Mouse (Mus musculus) neural tube, embryonic 11.5 days (tissue): ENCODE measurements around the gene Hnrnpf. TPM values are rescaled to one million over a fixed set of nuclear protein-coding genes. Genes with fewer than 3 reads are reported as not detected.
A peak's percentile ranks its signal among the peaks of the same experiment; 100 is the strongest.

Source experiments
- ATAC-seq: fragments of 200-750 bp; cut with Nextera tagmentation; 2 replicates; pipeline ENCODE4 v1.8.0; 2017; ENCODE audit warnings: moderate number of reproducible peaks, mild to moderate bottlenecking, moderate TSS enrichment, moderate library complexity; ENCODE audit not compliant: insufficient read depth, low FRiP score, low TSS enrichment
- DNase-seq: peaks from one replicate; pipeline ENCODE4 v3.0.0-alpha.2; 2015; ENCODE audit warnings: low spot score
- H3K27ac ChIP-seq: fragments of 300-500 bp; sonication (generic); 2 replicates; pipeline ENCODE4 v1.5.1; 2014; ENCODE audit warnings: low read depth, mild to moderate bottlenecking, low read length
- H3K27me3 ChIP-seq: fragments of 300-500 bp; sonication (generic); 2 replicates; pipeline ENCODE4 v1.6.1; 2014; ENCODE audit warnings: mild to moderate bottlenecking, low read length, mixed read lengths; ENCODE audit not compliant: control insufficient read depth, insufficient read depth
- H3K36me3 ChIP-seq: fragments of 300-500 bp; sonication (generic); 2 replicates; pipeline ENCODE4 v1.6.1; 2014; ENCODE audit warnings: mild to moderate bottlenecking, low read length, moderate library complexity, mixed read lengths; ENCODE audit not compliant: control insufficient read depth, insufficient read depth
- H3K4me1 ChIP-seq: fragments of 300-500 bp; sonication (generic); 2 replicates; pipeline ENCODE4 v1.6.1; 2014; ENCODE audit warnings: low read length, mixed read lengths; ENCODE audit not compliant: control insufficient read depth, insufficient read depth
- H3K4me2 ChIP-seq: fragments of 300-500 bp; sonication (generic); 2 replicates; pipeline ENCODE4 v1.6.1; 2014; ENCODE audit warnings: low read depth, mild to moderate bottlenecking, moderate library complexity
- H3K4me3 ChIP-seq: fragments of 300-500 bp; sonication (generic); 2 replicates; pipeline ENCODE4 v1.5.1; 2014; ENCODE audit warnings: low read depth, low read length
- H3K9ac ChIP-seq: fragments of 300-500 bp; sonication (generic); 2 replicates; pipeline ENCODE4 v1.6.1; 2014; ENCODE audit warnings: mild to moderate bottlenecking, low read length
- H3K9me3 ChIP-seq: fragments of 300-500 bp; sonication (generic); 2 replicates; pipeline ENCODE4 v1.6.1; 2016; ENCODE audit warnings: low read length; ENCODE audit not compliant: control insufficient read depth
- WGBS: fragments of 180-500 bp; shearing (Covaris S2); extraction: QIAGEN DNeasy Blood & Tissue Kit; methylation state at CpG from one replicate; pipeline ENCODE4 v1.1.7; 2014; 5-methylcytosine and 5-hydroxymethylcytosine counted together
- polyA plus RNA-seq: library from polyadenylated mRNA; unstranded; fragments of >200 nt; fragmentation: Nextera tagmentation; extraction: Ambion mirVana; gene quantifications from 2 replicates; pipeline ENCODE4 v1.2.1, GENCODE M21; 2014

Gene Hnrnpf
- polyA plus RNA-seq, 1 experiment from 2014 or later = 701 TPM

GRCm38 (mm10) chr6:117901510-117902402 lies 1.6 kb downstream of the Hnrnpf start:
- H3K27me3 ChIP-seq = no peaks in the 10 kb centered on the region
- no peak overlapping the region for H3K9ac ChIP-seq
- H3K4me3 ChIP-seq = no peak overlapping the region
- H3K4me2 ChIP-seq = no peak overlapping the region
- no peaks in the 10 kb centered on the region for H3K36me3 ChIP-seq
- WGBS = 72% methylated on average over 9 of the region's 9 CpGs
- no peak overlapping the region for H3K27ac ChIP-seq
- no peaks in the 10 kb centered on the region for H3K9me3 ChIP-seq
- DNase-seq (no peak), ATAC-seq (no peak)
- H3K4me1 ChIP-seq = no peaks in the 10 kb centered on the region

GRCm38 (mm10) chr6:117902556-117902955 lies 2.4 kb downstream of the Hnrnpf start:
- 85% methylated on average over 4 of the region's 4 CpGs for WGBS
- ATAC-seq = no peak

GRCm38 (mm10) chr6:117903836-117904235 lies 3.7 kb downstream of the Hnrnpf start:
- H3K9ac ChIP-seq = no peak overlapping the region
- DNase-seq (no peak), ATAC-seq (no peak)
- H3K4me1 ChIP-seq = peaks cover 6% of the 10 kb centered on the region
- H3K27me3 ChIP-seq = no peaks in the 10 kb centered on the region
- H3K9me3 ChIP-seq = no peaks in the 10 kb centered on the region
- H3K27ac ChIP-seq = no peak overlapping the region
- no peak overlapping the region for H3K4me2 ChIP-seq
- no peaks in the 10 kb centered on the region for H3K36me3 ChIP-seq
- WGBS = 83% methylated on average over 3 of the region's 3 CpGs
- no peak overlapping the region for H3K4me3 ChIP-seq

More at GRCm38 (mm10) chr6:117902556-117902955, 2.4 kb downstream of the Hnrnpf start:
- no peaks in the 10 kb centered on the region for H3K27me3 ChIP-seq
- DNase-seq = no peak
- no peaks in the 10 kb centered on the region for H3K9me3 ChIP-seq
- H3K36me3 ChIP-seq = no peaks in the 10 kb centered on the region
- H3K27ac ChIP-seq = no peak overlapping the region
- H3K4me1 ChIP-seq = no peaks in the 10 kb centered on the region
- no peak overlapping the region for H3K9ac ChIP-seq
- H3K4me3 ChIP-seq = no peak overlapping the region
- H3K4me2 ChIP-seq = no peak overlapping the region

GRCm38 (mm10) chr6:117905260-117905930 lies 5.3 kb downstream of the Hnrnpf start:
- no peaks in the 10 kb centered on the region for H3K36me3 ChIP-seq
- WGBS = 28% methylated on average over 4 of the region's 4 CpGs
- H3K4me1 ChIP-seq = peaks cover 12% of the 10 kb centered on the region
- H3K9me3 ChIP-seq = no peaks in the 10 kb centered on the region
- ATAC-seq (no peak), DNase-seq (no peak)
- H3K27ac ChIP-seq = no peak overlapping the region
- peak overlapping the region; percentile 50 for H3K4me2 ChIP-seq
- peak overlapping the region; percentile 99; the same call in 1 of the 2 replicates for H3K4me3 ChIP-seq
- 0 out of 2 replicates have a peak overlapping the region, but pooled peaks have one; percentile 23 for H3K9ac ChIP-seq
- H3K27me3 ChIP-seq = no peaks in the 10 kb centered on the region

GRCm38 (mm10) chr6:117906015-117906531 lies 5.9 kb downstream of the Hnrnpf start:
- Histone ChIP-seq H3K9me3 (no peaks in the 10 kb centered on the region), H3K9ac (peak overlapping the region; percentile 59), H3K36me3 (no peaks in the 10 kb centered on the region), H3K27me3 (no peaks in the 10 kb centered on the region), H3K4me2 (peak overlapping the region; percentile 50), H3K27ac (no peak overlapping the region), H3K4me1 (peaks cover 12% of the 10 kb centered on the region), H3K4me3 (peak overlapping the region; percentile 99)
- ATAC-seq (no peak; the same call in 1 of the 2 replicates), DNase-seq (no peak)
- WGBS = under 1% methylated on average over 25 of the region's 25 CpGs

- WGBS = 0% methylated on average over 60 of the region's 68 CpGs
These were observed 6.6 kb downstream of the Hnrnpf start for GRCm38 (mm10) chr6:117906590-117907271.

GRCm38 (mm10) chr6:117907301-117907978 lies 7.3 kb downstream of the Hnrnpf start:
- Histone ChIP-seq H3K27me3 (no peaks in the 10 kb centered on the region), H3K4me1 (peaks cover 12% of the 10 kb centered on the region), H3K36me3 (no peaks in the 10 kb centered on the region), H3K9me3 (no peaks in the 10 kb centered on the region), H3K27ac (peak overlapping the region; percentile 89), H3K9ac (peak overlapping the region; percentile 95), H3K4me3 (peak overlapping the region; percentile 99), H3K4me2 (peak overlapping the region; percentile 90)
- ATAC-seq = peak; percentile 69
- peak; percentile 90 for DNase-seq
- 0% methylated on average over 43 of the region's 77 CpGs for WGBS

More at GRCm38 (mm10) chr6:117906590-117907271, 6.6 kb downstream of the Hnrnpf start:
- H3K4me3 ChIP-seq = peak overlapping the region; percentile 99
- no peaks in the 10 kb centered on the region for H3K27me3 ChIP-seq
- peak overlapping the region; percentile 89 for H3K27ac ChIP-seq
- H3K9ac ChIP-seq = peak overlapping the region; percentile 95
- ATAC-seq = peak; percentile 97
- peak overlapping the region; percentile 90 for H3K4me2 ChIP-seq
- peaks cover 12% of the 10 kb centered on the region for H3K4me1 ChIP-seq
- H3K36me3 ChIP-seq = no peaks in the 10 kb centered on the region
- DNase-seq = peak; percentile 98
- no peaks in the 10 kb centered on the region for H3K9me3 ChIP-seq

GRCm38 (mm10) chr6:117907979-117908355 lies 7.8 kb downstream of the Hnrnpf start:
- Histone ChIP-seq H3K4me1 (peaks cover 12% of the 10 kb centered on the region), H3K36me3 (no peaks in the 10 kb centered on the region), H3K4me2 (peak overlapping the region; percentile 90), H3K9me3 (no peaks in the 10 kb centered on the region), H3K27ac (peak overlapping the region; percentile 89; the same call in 1 of the 2 replicates), H3K27me3 (no peaks in the 10 kb centered on the region), H3K4me3 (peak overlapping the region; percentile 99), H3K9ac (peak overlapping the region; percentile 95)
- DNase-seq (no peak), ATAC-seq (no peak)
- under 1% methylated on average over 26 of the region's 26 CpGs for WGBS
